Mouse (Mus musculus): ENCODE data around the gene 4933411K16Rik.

DNA sequence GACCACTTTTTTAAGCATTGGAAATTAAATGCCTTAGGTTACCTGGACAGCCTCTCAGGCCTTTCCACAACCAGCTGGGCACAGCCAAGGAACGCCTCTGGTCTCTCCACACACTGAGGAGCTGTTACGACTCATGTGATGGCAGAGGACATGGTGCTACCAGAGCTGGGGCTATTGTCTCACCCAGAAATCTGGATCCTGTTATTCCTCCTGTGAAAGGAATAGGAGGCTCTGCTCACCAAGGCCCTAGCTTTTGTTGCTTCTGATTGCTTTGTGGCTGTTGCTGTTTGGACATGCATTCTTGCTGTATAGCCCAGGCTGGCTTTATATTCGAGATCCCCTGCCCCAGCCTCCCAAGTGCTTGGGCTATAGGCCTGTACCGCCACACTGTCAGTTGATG, 35.8 kb upstream of the 4933411K16Rik start:
- no peak for TF ChIP-seq CTCF (IDR thresholded peaks at IDR 0.05; ENCODE audit: control insufficient read depth, insufficient read depth, insufficient read length)
- TF ChIP-seq USF1 (IDR thresholded peaks at IDR 0.05; ENCODE audit: low read depth) = no peak
- TF ChIP-seq MYOD1 (IDR thresholded peaks at IDR 0.05; ENCODE audit: control insufficient read depth, insufficient read length, low read depth) = no peak
- TF ChIP-seq MYOG (IDR thresholded peaks at IDR 0.05; ENCODE audit: control insufficient read depth, extremely low read depth, insufficient read length) = no peak
